Mouse (Mus musculus) embryo, embryonic 11 days (tissue): ENCODE measurements around the gene Arpc1b.

Source experiments
- DNase-seq: peaks from one replicate; pipeline ENCODE4 v3.0.0-alpha.2; 2015

Arpc1b gene

GRCm38 (mm10) chr5:145165184-145165583, 51.2 kb downstream of the Arpc1b start:
- DNase-seq, result no peak

GRCm38 (mm10) chr5:145166536-145167305, 52.7 kb downstream of the Arpc1b start, which contains the start of the genes Ptcd1 and Cpsf4:
TSS of gene Ptcd1 (minus strand) at chr5:145167108.
TSS of gene Cpsf4 (plus strand) at chr5:145167213.
- peak; percentile 99 for DNase-seq

- no peak for DNase-seq
Measured at GRCm38 (mm10) chr5:145167306-145167661, 53.3 kb downstream of the Arpc1b start.

- no peak for DNase-seq
Measured at GRCm38 (mm10) chr5:145178461-145178980, 64.5 kb downstream of the Arpc1b start.
